Mouse (Mus musculus): ENCODE measurements around the gene Slc38a9. TPM values are rescaled to one million over a fixed set of nuclear protein-coding genes. Genes with fewer than 3 reads are reported as not detected.

Gene Slc38a9
- total RNA-seq (2023) = 10 to 100 TPM; 41.3 to 43.2 TPM

GRCm38 (mm10) chr13:112660574-112661381 lies at the start of gene Slc38a9:
Slc38a9 (plus strand) TSS chr13:112660751.

GRCm38 (mm10) chr13:112652205-112652604 lies 8.3 kb upstream of the Slc38a9 start, which contains the start of gene Ddx4:
Ddx4 (minus strand) TSS chr13:112652475.

Other genes with a start within 250 kb of the Slc38a9 start
- gene Il6st, start 196.7 kb upstream of the Slc38a9 start, total RNA-seq (2023) = 10 to 100 TPM; 51.9 to 57.1 TPM
- 1 to 10 TPM in 1 of 2 experiments, under 1 TPM in 1; 0.85 to 1.3 TPM for gene Il31ra, start 66.4 kb upstream of the Slc38a9 start, total RNA-seq (2023)
- gene Ddx4, start 8.3 kb upstream of the Slc38a9 start, total RNA-seq (2023) = under 1 TPM in 1 of 2 experiments, not detected in 1; 0.31 TPM
- 1 to 10 TPM; 2.5 to 4.1 TPM for gene Plpp1, start 140.0 kb downstream of the Slc38a9 start, total RNA-seq (2023)

Measured in neutrophil, adult 83 days (primary cell).